Mouse (Mus musculus) retina, postnatal 1 day (tissue): Measurements from ENCODE around the gene Tdrd1.

Source experiments
- DNase-seq: peaks from one replicate; pipeline ENCODE4 v3.0.0-alpha.2; 2012

Gene Tdrd1

DNA sequence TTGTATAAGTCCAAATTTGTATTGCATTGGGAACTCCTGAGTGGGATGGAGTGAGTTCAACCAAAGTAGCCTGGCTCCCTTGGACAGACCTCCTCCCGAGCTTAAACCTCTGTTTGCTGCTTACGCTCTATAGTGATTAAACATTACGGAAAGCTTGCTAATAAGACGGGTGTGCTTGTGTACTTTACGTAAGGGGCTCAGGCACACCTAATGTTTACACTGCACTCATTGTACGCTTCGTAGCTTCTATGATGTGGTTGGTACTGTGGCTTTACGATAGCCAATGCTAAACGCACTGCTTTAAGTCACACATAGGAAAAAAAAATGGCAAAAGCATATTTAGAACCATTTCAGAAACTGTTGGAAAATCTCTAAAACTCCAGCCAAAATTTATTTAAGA is 3.3 kb downstream of the Tdrd1 start:
- DNase-seq, result no peak

DNA sequence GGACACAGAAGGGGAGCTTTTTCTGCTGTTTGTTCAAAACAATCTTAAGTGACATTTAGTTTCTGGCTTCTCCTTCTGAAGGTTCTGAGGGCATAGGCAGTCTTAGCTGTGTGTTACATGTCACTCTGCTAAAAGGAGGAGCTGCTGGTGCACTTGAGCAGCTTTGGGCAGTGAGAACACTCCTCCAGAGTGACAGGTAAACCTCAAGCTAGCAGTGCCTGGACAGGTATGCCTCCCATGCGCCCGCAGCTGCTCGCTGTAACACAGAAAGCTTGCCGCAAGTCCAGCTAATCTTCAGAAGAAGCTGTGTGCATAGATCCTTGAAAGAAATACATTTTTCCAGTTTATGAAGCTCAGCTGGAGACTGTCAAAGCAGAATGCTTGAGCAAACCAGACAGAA is 4.2 kb downstream of the Tdrd1 start:
- DNase-seq, result no peak

DNA sequence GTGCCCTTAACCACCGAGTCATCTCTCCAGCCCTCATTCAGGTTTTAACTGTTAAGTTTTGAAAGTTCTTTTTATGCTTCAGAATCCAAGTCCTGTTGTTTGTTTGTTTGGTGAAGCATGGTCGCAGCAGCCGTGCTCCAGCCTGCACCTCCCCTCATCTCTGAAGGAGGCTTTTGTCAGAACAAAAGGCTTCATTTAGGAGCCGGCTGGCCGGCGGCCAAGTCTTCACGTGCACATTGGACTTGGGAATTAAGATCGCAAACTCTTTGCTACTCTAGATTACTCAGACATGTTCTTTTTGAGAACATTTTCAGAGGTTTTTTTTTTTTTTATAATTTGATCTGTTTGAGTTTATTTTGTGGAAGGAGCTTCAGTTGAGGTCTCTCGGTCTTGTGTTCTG is 9.3 kb downstream of the Tdrd1 start:
- DNase-seq, result peak; percentile 83

DNA sequence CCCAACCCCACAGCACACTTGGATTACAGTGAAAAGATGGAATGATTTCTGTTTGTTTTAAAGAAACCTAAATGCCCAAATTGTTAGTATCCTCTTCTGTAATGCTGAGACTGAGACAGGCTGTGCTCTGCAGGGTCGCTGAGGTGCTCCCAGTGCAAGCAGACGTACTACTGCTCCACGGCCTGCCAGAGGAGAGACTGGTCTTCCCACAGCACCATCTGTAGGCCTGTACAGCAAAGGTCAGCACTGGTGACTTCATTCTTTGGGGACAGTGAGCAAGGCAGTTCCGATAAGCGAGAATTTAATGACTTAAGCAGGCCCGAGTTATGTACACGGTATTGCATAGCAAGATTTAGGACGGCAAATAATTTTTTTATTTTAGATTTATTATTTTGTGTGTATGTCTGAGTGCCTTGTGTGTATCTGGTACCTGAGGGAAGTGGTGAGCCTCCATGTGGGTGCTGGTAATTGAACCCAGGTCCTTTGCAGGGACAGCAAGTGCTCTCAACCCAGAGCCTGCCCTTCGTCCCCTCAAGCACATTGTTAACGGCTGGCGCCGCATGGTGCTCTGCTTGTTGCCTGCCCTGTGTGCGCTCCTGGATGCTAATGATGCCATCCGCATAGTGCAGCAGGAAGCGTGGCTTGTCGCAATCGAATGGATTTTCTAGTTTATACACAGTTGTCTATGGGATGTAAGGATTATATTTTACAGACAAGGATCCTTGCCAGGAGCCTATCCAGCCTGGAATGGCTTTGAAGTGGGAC is 13.1 kb downstream of the Tdrd1 start:
- peak; percentile 24 for DNase-seq

DNA sequence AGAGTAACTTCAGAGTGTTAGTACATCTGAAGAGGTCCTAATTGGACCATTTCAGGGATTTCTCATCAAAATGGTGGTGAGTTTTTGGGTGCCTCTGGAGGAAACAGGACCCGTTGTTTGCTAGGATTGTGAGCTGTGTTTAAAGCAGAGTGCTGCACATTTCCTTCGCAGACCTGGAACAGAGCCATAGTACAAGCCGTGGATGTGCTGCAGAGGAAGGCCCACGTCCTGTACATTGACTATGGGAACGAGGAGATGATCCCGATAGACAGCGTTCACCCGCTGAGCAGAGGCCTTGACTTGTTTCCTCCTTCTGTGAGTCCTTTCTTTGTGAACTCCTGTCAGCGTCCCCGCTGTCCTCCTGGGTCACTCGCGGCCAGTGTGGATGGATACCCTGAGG is 17.0 kb downstream of the Tdrd1 start:
- no peak for DNase-seq

DNA sequence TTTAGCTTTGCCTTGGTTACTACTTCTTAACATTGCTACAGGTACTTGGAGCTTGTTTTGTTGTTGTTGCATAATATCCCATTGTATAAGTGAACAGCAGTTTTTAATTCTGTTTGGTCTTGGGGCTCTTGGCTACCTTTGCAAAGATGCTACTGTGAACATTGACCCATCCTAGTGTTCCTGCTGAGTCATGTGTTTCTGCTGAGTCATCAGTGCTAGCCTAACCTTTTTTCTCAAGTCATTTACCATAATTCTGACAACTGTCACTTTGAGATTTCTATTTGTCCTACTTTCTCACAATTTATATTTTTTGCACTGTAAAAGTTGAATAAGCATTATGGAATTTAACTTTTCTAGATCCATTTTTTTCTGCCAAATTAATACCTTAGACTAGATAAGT is 26.6 kb downstream of the Tdrd1 start:
- DNase-seq, result no peak

DNA sequence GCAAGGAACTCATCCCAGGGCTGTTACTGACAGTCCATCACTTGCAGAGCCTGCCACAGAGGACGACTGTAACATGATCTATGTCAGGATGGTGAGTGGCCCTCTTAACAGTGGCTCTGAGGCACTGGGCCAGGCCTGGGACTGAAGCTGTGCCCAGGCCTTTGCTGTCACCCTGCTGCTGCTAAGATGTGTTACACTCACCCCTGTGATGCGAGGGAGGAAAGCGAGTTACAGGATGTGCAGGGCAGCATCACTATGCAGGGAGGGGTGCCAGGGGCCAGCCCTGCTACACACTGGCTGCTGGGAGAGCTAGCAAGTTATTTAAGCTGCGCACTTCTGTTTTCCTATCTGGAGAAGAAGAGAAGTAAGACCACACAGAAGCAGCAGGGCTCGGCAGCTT is 30.4 kb downstream of the Tdrd1 start:
- DNase-seq, result no peak

DNA sequence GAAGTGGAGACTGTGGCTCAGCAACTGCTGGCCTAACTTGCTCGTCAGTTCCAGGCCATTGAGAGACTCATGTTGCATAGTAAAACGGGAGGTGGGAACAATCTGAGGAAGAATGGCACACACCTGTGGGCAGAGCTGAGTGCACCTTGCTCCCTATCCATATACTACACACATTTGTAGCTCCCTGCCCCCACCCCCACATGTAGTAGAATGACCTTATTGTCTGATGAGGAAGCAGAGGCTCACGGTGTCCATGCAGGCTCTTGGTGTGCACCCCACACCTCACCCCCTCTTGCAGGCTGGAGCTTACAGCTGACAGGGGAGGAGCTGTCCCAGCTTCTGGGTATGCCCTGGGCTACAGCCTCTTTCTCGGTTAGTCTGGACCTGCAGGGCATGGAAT is 41.7 kb downstream of the Tdrd1 start:
- no peak for DNase-seq

DNA sequence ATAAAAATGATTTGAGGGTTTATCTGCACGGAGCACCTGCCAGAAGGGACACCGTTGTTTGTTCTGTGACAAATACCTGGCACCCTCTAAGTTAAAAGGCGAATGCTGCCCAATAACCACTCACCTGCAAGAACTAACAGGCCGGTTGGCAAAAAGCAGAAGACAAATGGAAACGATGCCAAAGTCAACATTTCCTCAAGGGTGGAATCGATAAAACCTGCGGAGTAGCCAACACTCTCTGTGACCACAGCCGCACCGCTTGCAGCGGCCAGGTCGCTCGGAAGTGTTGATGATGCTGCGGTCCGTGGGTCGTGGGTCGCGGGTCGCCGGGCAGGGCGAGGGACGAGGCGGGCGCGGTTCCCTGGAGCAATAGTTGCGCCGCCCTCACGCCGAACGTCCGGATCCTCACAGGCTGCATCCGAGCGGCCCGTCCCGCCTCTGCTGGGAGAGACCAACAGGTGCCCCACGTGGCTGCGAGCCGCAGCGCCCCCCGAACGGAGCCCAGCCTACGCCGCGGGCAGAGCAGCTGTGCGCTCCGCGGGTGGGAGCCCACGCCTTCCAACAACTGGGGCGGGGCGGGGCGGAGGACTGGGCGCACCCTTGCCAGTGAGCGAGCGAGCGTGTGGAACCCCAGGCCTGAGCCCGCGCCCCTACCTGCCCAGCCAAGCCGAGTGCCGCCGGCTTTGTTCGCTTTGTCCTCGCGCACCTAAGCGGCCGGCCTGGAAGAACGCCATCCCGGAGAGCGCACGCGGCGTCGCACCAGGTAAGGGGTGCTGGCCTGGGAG is 48.0 kb downstream of the Tdrd1 start, which contains the start of gene Vwa2:
Gene Vwa2 (plus strand): TSS at position 434 of the 785 bp plus-strand sequence.
- peak; percentile 70 for DNase-seq

DNA sequence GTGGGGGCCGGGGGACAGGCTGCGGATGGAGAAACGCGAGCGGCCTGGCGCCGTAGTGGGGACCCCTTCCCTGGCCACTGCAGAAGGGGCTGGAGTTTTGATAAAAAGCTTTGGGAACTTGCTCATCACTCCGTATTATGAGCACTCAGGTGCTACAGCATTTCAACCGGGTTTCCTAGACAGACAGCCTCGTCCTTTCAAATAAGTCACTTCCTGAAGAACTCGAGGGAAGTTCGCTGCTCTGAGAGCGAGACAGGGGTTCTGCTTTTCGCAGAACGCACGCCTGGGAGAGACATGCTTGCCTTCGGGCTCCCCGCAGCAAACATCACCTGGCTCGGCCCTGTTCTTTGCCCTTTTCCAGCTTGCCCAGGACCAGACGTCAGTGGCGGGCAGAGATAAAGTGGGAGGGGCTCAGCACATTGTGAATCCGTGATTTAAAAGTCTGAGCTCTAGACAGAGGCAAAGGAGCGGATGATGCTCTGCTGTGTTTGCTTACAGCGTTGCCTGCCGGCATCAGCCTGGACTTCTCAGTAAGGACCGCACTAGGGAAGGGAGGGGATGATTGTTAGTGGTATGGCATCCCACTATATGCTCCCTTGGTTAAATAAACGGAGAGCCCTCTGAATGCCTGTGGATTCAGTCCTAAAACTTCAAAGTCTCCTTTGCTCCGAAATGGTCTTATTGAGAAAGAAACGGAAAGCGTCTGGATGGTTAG is 48.7 kb downstream of the Tdrd1 start:
- peak; percentile 27 for DNase-seq

DNA sequence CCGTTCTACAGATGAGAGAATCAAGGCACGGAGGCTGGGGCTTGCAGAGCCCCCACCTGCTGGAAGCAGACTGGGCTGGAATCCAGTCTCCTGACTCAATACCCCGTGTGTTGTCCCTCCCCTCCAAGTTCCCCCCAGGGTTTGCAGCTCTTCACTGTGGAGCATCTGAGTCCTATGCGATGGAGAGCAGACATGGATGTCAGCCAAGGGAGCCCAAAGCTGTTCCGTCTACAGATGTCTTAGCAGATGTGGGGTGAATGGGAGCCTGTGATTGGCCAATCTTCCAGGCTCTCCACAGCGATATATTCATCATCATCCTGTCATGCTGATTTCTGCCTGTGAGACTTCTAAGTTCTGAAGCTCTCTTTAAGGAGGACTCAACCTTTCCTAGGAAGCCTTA is 51.4 kb downstream of the Tdrd1 start:
- no peak for DNase-seq

DNA sequence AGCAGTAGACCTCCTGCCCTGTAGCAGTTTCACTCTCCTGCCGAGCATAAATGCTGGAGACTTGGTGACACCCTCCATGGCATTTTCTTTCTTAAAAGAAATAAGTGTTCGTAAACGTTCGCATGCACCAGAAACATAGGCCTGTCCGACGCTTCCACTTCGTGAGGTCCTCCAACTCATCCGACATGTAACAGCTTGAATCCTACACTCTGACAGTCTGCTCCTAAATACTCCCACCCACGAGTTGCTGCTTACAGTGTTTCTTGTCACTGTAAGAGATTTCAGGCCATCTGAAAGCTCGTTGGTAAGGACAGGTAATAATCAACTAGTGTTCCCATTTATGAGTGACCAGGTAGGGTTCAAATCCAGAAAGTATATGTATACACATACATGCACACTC is 61.9 kb downstream of the Tdrd1 start:
- DNase-seq, result no peak

DNA sequence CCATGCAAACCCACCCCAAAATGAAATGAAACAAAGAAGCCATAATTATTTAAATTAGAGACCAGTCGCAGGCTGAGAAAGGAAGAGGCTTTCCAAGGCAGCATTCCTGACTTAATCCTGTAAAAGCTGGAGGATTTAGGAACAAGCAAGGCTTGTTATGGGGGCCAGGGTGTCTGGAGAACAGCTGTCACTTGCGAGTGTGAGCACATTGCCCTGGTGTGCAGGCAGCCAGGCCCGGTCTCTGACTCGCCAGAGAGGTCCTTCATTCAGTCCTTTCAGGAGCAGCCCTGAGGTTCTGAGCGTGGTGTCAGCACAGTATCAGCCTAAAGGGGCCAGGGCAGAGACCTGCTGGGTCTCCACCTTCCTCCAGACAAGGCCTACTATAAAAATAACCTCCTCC is 62.6 kb downstream of the Tdrd1 start:
- peak; percentile 71 for DNase-seq

DNA sequence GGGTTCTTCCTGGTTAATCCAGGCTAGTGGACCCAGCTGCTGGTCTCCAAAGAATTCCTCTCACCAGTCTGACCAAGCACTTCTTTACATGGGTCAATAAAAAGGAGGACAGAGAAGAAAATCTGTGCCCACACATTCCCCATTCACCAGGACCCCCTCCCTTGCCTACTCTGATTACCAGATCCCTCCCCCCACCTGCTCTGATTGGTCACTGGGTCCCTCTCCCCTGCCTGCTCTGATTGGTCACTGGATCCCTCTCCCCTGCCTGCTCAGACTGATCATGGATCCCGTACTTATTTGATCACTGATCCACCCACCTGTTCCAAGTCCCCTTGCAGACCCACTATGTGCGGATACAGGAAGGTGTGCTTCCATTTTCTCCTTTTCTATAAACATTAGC is 65.4 kb downstream of the Tdrd1 start:
- peak; percentile 55 for DNase-seq

DNA sequence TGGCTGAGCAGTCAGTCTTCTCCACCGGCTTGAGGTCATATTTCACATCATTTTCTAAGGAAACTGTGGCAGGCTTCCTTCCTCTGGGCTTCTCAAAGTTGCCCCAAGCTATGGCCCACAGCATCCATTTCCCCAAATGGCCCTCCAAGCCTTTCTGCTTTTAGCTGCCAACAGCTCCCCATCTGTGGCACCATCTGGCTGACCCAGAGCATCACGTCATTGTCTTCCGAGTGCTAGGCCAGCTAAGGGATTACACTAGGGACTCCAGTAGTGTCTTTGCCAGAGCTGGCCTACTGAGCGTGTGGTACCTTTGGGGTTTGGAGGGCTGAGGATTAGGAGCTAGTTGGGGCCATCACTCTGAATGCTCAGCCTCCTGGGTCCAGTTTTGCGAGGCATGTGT is 66.6 kb downstream of the Tdrd1 start:
- peak; percentile 64 for DNase-seq

DNA sequence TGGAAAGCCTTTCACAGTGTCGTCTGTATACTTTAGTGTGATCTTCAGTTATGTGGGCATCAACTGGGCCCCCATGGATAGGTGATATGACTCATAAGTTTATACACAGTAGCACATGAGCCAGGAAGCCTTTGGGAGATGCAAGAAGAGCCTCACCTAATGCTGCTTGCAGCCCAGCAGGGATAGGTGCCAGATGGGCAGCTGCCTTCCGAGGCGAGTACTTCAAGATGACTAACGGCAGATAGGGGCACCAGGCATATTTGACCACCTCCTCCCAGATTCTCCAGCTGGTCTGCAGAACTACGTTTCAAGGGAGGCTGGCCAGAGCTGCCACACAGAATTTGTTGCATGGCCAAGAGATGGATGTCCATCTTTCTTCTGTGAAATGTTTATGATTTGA is 67.3 kb downstream of the Tdrd1 start:
- DNase-seq, result no peak

DNA sequence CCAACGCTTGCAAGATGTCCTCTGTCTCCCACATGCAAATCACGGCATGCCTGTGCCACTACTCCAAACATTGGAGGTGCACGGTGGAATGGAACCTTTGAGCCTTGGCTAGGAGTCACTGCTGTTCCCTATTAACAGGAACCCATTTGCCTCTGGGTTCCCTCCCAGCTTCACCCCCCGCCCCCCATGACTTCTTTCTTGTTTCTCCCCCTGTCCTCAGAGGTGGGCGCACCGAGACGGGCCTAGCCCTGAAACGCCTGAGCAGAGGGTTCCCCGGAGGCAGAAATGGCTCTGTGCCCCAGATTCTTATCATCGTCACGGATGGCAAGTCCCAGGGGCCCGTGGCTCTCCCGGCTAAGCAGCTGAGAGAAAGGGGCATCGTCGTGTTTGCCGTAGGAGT is 71.6 kb downstream of the Tdrd1 start:
- DNase-seq, result no peak

DNA sequence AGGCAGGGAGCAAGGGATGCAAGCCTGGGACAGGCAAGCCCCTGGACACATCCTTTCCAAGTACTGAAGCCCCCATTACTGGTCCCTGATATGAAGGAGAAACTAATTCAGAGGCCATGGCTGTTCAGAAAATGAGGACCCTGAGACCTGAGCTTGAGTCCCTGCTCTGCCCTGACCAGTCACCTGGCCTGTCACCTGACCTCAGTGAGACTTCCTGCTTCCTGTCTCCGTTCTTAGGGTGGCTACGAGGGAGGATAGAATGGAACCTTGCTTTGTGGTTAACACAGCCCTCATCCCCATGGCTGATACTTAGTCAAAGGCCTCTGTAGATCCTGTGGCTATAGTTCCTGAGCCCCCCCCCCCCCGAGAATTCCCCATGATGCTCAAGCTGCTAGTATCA is 78.1 kb downstream of the Tdrd1 start:
- no peak for DNase-seq

DNA sequence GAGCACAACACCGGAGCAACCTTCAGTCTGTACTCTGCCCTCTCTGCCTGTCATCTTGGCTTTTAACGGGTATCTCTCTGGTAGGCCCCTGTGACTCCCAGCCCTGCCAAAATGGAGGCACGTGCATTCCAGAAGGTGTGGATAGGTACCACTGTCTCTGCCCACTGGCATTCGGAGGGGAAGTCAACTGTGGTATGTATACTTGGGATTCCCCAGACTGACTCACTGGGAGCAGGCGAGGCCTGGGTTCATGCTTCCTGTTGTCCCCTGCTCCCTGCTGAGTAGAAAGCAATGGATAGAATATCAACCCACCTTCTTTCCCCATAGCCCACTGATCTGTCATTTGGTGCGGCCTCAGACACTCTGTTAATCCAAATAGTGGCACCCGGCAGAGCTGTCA is 79.4 kb downstream of the Tdrd1 start:
- no peak for DNase-seq

DNA sequence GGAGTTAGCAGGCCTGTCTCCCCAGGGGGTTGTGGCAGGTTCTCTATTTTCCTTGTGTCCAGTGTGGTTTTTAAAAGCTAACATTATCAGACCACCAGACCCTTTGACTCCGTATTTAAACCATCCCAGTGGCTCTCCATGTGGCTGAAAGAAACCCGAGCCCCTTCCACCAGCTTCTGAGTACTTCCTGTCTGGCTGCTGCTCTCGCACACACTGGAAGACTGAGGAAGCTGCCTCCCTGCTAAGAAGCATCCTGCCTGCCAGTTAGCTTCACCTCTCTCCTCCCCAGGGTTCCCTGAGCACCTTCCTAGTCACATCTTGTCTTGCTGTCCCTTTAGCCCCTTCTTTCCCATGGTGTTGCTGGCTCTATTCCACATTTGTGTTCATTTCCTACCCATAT is 81.8 kb downstream of the Tdrd1 start:
- DNase-seq, result no peak

DNA sequence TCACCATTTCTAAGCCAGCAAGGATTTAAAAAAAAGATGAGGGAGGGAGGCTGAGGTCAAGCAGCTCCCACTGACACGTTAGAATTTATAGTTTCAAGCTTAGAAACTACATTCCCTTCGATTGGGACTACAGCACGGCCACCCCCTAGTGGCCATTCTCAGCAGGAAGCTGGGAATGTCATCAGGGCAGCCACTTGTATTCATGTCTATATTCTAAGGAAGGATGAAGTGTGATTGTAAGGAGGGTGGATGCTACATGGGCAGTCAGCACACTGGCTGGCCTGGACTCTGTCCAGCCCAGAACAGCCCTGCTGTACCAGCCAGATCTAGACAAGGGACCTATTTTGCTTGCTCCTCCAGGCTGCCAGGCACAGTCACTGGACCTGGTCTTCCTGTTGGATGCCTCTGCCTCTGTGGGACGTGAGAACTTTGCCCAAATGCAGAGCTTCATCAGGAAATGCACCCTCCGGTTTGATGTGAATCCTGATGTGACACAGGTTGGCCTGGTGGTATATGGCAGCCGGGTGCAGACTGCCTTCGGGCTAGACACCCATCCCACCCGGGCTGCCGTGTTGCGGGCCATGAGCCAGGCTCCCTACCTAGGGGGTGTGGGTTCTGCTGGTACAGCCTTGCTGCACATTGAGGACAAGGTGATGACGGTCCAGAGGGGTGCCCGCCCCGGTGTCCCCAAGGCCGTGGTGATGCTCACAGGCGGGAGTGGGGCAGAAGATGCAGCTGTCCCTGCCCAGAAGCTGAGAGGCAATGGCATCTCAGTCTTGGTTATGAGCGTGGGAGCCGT is 82.7 kb downstream of the Tdrd1 start:
- peak; percentile 76 for DNase-seq

DNA sequence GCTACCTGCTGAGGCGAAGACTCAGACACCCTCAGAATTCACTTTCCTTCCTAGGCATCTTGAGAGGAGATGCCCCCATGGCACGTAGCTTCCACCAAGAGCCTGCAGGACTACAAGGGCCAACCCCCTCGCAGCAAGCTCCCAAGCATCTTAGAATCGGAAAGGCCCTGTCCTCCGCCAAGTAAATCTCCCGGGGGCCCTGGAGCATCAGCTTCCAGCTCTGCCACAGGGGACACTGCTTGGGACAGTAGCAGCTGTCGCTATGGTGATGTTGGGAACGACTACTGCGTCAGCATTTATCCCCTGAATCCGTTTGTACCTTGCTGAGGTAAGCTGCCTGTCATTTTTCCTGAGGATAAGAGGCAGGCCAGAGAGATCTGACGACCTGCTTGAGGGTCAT is 84.6 kb downstream of the Tdrd1 start:
- DNase-seq, result no peak

DNA sequence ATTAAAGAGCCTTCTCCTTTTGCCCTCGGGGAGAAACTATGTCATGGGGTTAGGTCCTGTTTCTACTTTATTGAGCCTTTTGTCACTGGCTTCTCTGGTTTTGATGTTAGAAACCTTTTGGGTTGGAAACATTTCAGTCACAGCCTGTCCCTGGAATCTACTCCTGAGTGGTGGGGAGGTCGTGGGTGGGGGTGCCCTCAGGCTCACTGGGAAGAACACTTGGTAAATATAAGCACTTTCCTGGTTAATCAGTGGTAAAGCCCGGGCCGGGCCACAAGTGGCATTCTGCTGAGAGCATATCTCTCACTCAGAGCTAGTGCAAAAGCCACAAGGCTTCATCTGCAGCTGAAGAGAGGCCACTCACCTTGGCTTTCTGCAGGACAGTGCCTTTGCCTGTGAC is 87.8 kb downstream of the Tdrd1 start:
- no peak for DNase-seq
